Mouse (Mus musculus) heart, embryonic 16.5 days (tissue): ENCODE results near the gene Sec16b. TPM values are rescaled to one million over a fixed set of nuclear protein-coding genes. Genes with fewer than 3 reads are reported as not detected.

Experiments used
- ATAC-seq: fragments of 200-750 bp; cut with Nextera tagmentation; replicated peaks from 2 replicates; pipeline ENCODE4 v1.8.0; 2017; ENCODE audit warnings: moderate number of reproducible peaks; ENCODE audit not compliant: insufficient read depth, low FRiP score; ENCODE audit errors: extremely low read depth
- H3K27ac ChIP-seq: fragments of 300-500 bp; sonication (generic); 2 replicates; pipeline ENCODE4 v1.5.1; 2014; ENCODE audit warnings: mild to moderate bottlenecking, low read length, control low read depth, moderate library complexity
- H3K27me3 ChIP-seq: fragments of 300-500 bp; sonication (generic); 2 replicates; pipeline ENCODE4 v1.6.1; 2014; ENCODE audit warnings: low read length, mixed read lengths; ENCODE audit not compliant: control insufficient read depth, insufficient read depth
- H3K36me3 ChIP-seq: fragments of 300-500 bp; sonication (generic); 2 replicates; pipeline ENCODE4 v1.6.1; 2014; ENCODE audit not compliant: control insufficient read depth, insufficient read depth
- H3K4me1 ChIP-seq: fragments of 300-500 bp; sonication (generic); 2 replicates; pipeline ENCODE4 v1.6.1; 2014; ENCODE audit warnings: low read length, mixed read lengths; ENCODE audit not compliant: control insufficient read depth, insufficient read depth
- H3K4me2 ChIP-seq: fragments of 300-500 bp; sonication (generic); 2 replicates; pipeline ENCODE4 v1.6.1; 2014; ENCODE audit warnings: low read depth, mild to moderate bottlenecking, control low read depth, low read length
- H3K4me3 ChIP-seq: fragments of 300-500 bp; sonication (generic); 2 replicates; pipeline ENCODE4 v1.5.1; 2014; ENCODE audit warnings: mild to moderate bottlenecking, control low read depth, low read length
- H3K9ac ChIP-seq: fragments of 300-500 bp; sonication (generic); 2 replicates; pipeline ENCODE4 v1.6.1; 2014; ENCODE audit warnings: low read length, control low read depth
- H3K9me3 ChIP-seq: fragments of 300-500 bp; sonication (generic); replicated peaks from 2 replicates; pipeline ENCODE4 v1.6.1; 2016; ENCODE audit warnings: low read length; ENCODE audit not compliant: control insufficient read depth
- WGBS: fragments of 180-500 bp; shearing (Covaris S2); extraction: QIAGEN DNeasy Blood & Tissue Kit; methylation state at CpG from one replicate; pipeline ENCODE4 v1.1.7; 2014; 5-methylcytosine and 5-hydroxymethylcytosine counted together
- polyA plus RNA-seq: library from polyadenylated mRNA; unstranded; fragments of >200 nt; fragmentation: Nextera tagmentation; extraction: Ambion mirVana; gene quantifications from 2 replicates; pipeline ENCODE4 v1.2.1, GENCODE M21; 2015

Sec16b gene
- polyA plus RNA-seq, 1 experiment from 2014 or later = 1.2 TPM

DNA sequence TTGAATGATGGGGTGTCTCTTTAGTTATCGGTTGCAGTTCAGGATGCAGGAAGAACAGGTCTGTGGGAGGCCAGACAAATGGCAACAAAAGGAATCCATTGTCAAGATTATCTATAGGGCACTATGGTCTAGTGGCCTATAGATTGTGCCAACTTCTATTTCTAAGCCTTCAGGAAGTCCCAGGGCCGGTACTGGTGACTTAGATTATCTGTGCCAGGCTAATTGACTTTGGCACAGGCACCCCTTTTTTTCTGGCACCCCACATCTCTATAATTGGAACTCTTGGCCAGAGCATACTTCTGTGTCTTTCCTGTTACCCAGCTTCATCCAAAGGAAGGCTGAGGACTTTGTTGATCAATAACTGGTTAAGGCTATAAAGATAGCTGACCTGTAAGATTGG lies 12.9 kb downstream of the Sec16b start:
- Histone ChIP-seq H3K9ac (no peak overlapping the region), H3K36me3 (no peaks in the 10 kb centered on the region), H3K27ac (no peak overlapping the region), H3K27me3 (no peaks in the 10 kb centered on the region), H3K4me1 (peaks cover 6% of the 10 kb centered on the region), H3K9me3 (no peaks in the 10 kb centered on the region), H3K4me2 (no peak overlapping the region), H3K4me3 (no peak overlapping the region)
- ATAC-seq = no peak
- WGBS = 57% methylated on average over 2 of the region's 2 CpGs

GRCm38 (mm10) chr1:157522322-157522721 lies 15.8 kb downstream of the Sec16b start:
- no peak overlapping the region for H3K9ac ChIP-seq
- no peak overlapping the region for H3K27ac ChIP-seq
- H3K4me2 ChIP-seq = no peak overlapping the region
- peaks cover 6% of the 10 kb centered on the region for H3K4me1 ChIP-seq
- no peaks in the 10 kb centered on the region for H3K36me3 ChIP-seq
- no peaks in the 10 kb centered on the region for H3K27me3 ChIP-seq
- no peaks in the 10 kb centered on the region for H3K9me3 ChIP-seq
- H3K4me3 ChIP-seq = no peak overlapping the region
- 88% methylated on average over 5 of the region's 5 CpGs for WGBS
- ATAC-seq = no peak

DNA sequence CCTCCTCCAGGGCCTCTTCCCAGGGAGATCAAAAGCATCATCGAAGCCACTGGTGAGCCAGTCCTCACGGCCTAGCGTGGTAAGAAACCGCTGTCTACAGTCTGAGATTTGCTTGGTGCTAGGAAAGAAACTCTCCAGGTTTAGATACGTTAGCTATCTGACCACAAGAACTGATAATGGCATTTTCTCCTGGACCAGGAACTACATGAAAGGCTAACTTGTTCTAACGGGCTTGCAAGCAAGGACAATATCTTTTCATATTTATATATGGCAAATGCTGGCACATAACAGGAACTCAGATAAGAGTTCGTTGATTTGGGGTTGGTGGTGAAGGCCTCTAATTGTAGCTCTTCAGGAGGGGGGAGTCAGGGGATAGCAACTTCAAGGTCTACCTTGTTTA lies 18.2 kb downstream of the Sec16b start:
- no peaks in the 10 kb centered on the region for H3K27me3 ChIP-seq
- H3K9ac ChIP-seq = no peak overlapping the region
- H3K36me3 ChIP-seq = no peaks in the 10 kb centered on the region
- H3K4me3 ChIP-seq = no peak overlapping the region
- no peak overlapping the region for H3K4me2 ChIP-seq
- no peaks in the 10 kb centered on the region for H3K4me1 ChIP-seq
- ATAC-seq = no peak
- 70% methylated on average over 7 of the region's 7 CpGs for WGBS
- H3K27ac ChIP-seq = no peak overlapping the region
- H3K9me3 ChIP-seq = no peaks in the 10 kb centered on the region

GRCm38 (mm10) chr1:157525692-157526354 lies 19.3 kb downstream of the Sec16b start:
- 83% methylated on average over 16 of the region's 16 CpGs for WGBS
- H3K36me3 ChIP-seq = no peaks in the 10 kb centered on the region

GRCm38 (mm10) chr1:157526625-157527024 lies 20.1 kb downstream of the Sec16b start:
- no peaks in the 10 kb centered on the region for H3K27me3 ChIP-seq
- no peaks in the 10 kb centered on the region for H3K4me1 ChIP-seq
- no peak overlapping the region for H3K27ac ChIP-seq
- no peak overlapping the region for H3K9ac ChIP-seq
- no peaks in the 10 kb centered on the region for H3K9me3 ChIP-seq
- H3K4me3 ChIP-seq = no peak overlapping the region
- no peaks in the 10 kb centered on the region for H3K36me3 ChIP-seq
- ATAC-seq = no peak
- 44% methylated on average over 5 of the region's 5 CpGs for WGBS
- H3K4me2 ChIP-seq = no peak overlapping the region

More at GRCm38 (mm10) chr1:157525692-157526354, 19.3 kb downstream of the Sec16b start:
- ATAC-seq = no peak
- H3K27me3 ChIP-seq = no peaks in the 10 kb centered on the region
- H3K4me1 ChIP-seq = no peaks in the 10 kb centered on the region
- no peak overlapping the region for H3K9ac ChIP-seq
- H3K4me3 ChIP-seq = no peak overlapping the region
- no peak overlapping the region for H3K4me2 ChIP-seq
- no peak overlapping the region for H3K27ac ChIP-seq
- H3K9me3 ChIP-seq = no peaks in the 10 kb centered on the region

- Histone ChIP-seq H3K4me3 (no peak overlapping the region), H3K36me3 (no peaks in the 10 kb centered on the region), H3K27me3 (no peaks in the 10 kb centered on the region), H3K4me2 (no peak overlapping the region), H3K9me3 (no peaks in the 10 kb centered on the region), H3K9ac (no peak overlapping the region), H3K4me1 (no peaks in the 10 kb centered on the region), H3K27ac (no peak overlapping the region)
- no peak for ATAC-seq
- WGBS = 44% methylated on average over 8 of the region's 8 CpGs
Observed at GRCm38 (mm10) chr1:157532826-157533460, 26.4 kb downstream of the Sec16b start.

DNA sequence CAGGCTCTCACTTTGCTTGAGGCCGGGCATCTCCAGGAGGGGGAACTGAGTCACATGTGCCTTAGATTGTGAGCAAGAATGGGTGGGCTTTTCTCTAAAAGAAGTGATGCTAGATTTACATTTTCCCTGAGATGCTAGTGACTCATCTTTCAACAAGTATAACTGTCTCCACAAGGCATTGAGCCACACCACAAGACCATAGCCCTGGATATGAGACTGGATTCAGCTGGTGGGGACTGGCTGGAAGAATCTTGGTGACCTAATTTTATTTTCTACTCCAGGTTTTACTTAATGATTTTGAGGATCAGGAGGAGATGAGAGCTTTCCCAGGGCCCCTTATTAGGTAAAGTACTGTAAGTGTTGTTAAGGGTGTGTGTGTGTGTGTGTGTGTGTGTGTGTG lies 29.0 kb downstream of the Sec16b start:
- Histone ChIP-seq H3K27me3 (no peaks in the 10 kb centered on the region), H3K4me2 (no peak overlapping the region), H3K4me3 (no peak overlapping the region), H3K4me1 (no peaks in the 10 kb centered on the region), H3K27ac (no peak overlapping the region), H3K9me3 (no peaks in the 10 kb centered on the region), H3K9ac (no peak overlapping the region), H3K36me3 (no peaks in the 10 kb centered on the region)
- ATAC-seq = no peak
- WGBS = 71% methylated on average over 1 of the region's 1 CpGs

DNA sequence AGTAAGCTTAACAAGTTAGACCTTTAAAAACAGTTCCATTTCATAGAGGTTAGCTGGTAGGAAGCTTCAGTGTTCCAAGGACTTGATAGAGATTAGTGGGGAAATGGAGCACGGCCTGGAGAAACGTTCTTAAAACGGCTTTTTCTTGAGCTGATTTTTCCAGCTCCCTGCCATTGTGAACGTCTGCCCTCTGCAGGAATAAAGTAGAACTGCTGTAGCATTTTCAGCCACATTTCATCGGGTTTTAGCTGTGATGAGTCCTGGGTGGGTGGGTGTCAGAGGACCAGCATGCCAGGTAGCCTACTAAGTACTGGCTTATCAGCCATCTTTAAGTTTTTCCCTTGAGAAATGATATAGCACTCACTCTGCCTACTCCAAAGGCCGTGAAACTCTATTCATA lies 29.9 kb downstream of the Sec16b start:
- Histone ChIP-seq H3K4me3 (no peak overlapping the region), H3K36me3 (no peaks in the 10 kb centered on the region), H3K9ac (no peak overlapping the region), H3K4me2 (peak overlapping the region; percentile 43), H3K9me3 (no peaks in the 10 kb centered on the region), H3K4me1 (no peaks in the 10 kb centered on the region), H3K27ac (no peak overlapping the region), H3K27me3 (no peaks in the 10 kb centered on the region)
- WGBS = 10% methylated on average over 6 of the region's 6 CpGs
- ATAC-seq = no peak

- WGBS = 83% methylated on average over 5 of the region's 5 CpGs
- ATAC-seq = no peak
- H3K9me3 ChIP-seq = no peaks in the 10 kb centered on the region
- H3K27me3 ChIP-seq = no peaks in the 10 kb centered on the region
- H3K4me1 ChIP-seq = no peaks in the 10 kb centered on the region
- H3K4me3 ChIP-seq = no peak overlapping the region
- no peak overlapping the region for H3K27ac ChIP-seq
- no peak overlapping the region for H3K9ac ChIP-seq
- no peak overlapping the region for H3K4me2 ChIP-seq
- no peaks in the 10 kb centered on the region for H3K36me3 ChIP-seq
Observed at GRCm38 (mm10) chr1:157537636-157538035, 31.1 kb downstream of the Sec16b start.
